Mouse (Mus musculus) forebrain, embryonic 14.5 days (tissue): ENCODE measurements at regions not wholly inside any gene's neighbourhood (a gene's known extent, or its start where the extent isn't known, plus 50 kb on each side); places are given as distances from the start of the nearest gene placed in this dataset.

Source experiments
- ATAC-seq: fragments of 200-750 bp; cut with Nextera tagmentation; 2 replicates; pipeline ENCODE4 v1.8.0; 2017; ENCODE audit warnings: mild to moderate bottlenecking, moderate library complexity
- DNase-seq: peaks from one replicate; pipeline ENCODE4 v3.0.0-alpha.2; 2015; ENCODE audit warnings: low spot score
- H3K27ac ChIP-seq: fragments of 300-500 bp; sonication (generic); 2 replicates; pipeline ENCODE4 v1.5.1; 2014; ENCODE audit warnings: low read depth, mild to moderate bottlenecking, control low read depth, low read length, moderate library complexity
- H3K27me3 ChIP-seq: fragments of 300-500 bp; sonication (generic); replicated peaks from 2 replicates; pipeline ENCODE4 v1.6.1; 2014; ENCODE audit warnings: low read length, control low read depth, mixed read lengths; ENCODE audit not compliant: control insufficient read depth, insufficient read depth
- H3K36me3 ChIP-seq: fragments of 300-500 bp; sonication (generic); 2 replicates; pipeline ENCODE4 v1.6.1; 2014; ENCODE audit warnings: low read length, control low read depth; ENCODE audit not compliant: control insufficient read depth, insufficient read depth
- H3K4me1 ChIP-seq: fragments of 300-500 bp; sonication (generic); 2 replicates; pipeline ENCODE4 v1.6.1; 2014; ENCODE audit warnings: antibody characterized with exemption, low read length, control low read depth; ENCODE audit not compliant: control insufficient read depth, insufficient read depth
- H3K4me2 ChIP-seq: fragments of 300-500 bp; sonication (generic); 2 replicates; pipeline ENCODE4 v1.6.1; 2014; ENCODE audit warnings: mild to moderate bottlenecking, control low read depth, low read length
- H3K4me3 ChIP-seq: fragments of 300-500 bp; sonication (generic); 2 replicates; pipeline ENCODE4 v1.5.1; 2014; ENCODE audit warnings: low read depth, low read length, control low read depth
- H3K9ac ChIP-seq: fragments of 300-500 bp; sonication (generic); 2 replicates; pipeline ENCODE4 v1.6.1; 2014; ENCODE audit warnings: mild to moderate bottlenecking, low read length, control low read depth, moderate library complexity
- H3K9me3 ChIP-seq: fragments of 300-500 bp; sonication (generic); replicated peaks from 2 replicates; pipeline ENCODE4 v1.6.1; 2016; ENCODE audit warnings: low read length, control low read depth, mixed read lengths; ENCODE audit not compliant: control insufficient read depth
- WGBS: fragments of 180-500 bp; shearing (Covaris S2); extraction: QIAGEN DNeasy Blood & Tissue Kit; methylation state at CpG from one replicate; pipeline ENCODE4 v1.1.7; 2014; 5-methylcytosine and 5-hydroxymethylcytosine counted together

GRCm38 (mm10) chr7:73019764-73020354 is 355.4 kb upstream of the Rgma start:
- H3K4me2 ChIP-seq, result no peak overlapping the region
- no peak for ATAC-seq
- no peak overlapping the region for H3K9ac ChIP-seq
- no peak overlapping the region for H3K4me3 ChIP-seq
- no peaks in the 10 kb centered on the region for H3K4me1 ChIP-seq
- no peak for DNase-seq
- WGBS, result 41% methylated on average over 1 of the region's 1 CpGs
- H3K27me3 ChIP-seq, result no peaks in the 10 kb centered on the region
- no peaks in the 10 kb centered on the region for H3K9me3 ChIP-seq
- H3K27ac ChIP-seq, result no peak overlapping the region
- no peaks in the 10 kb centered on the region for H3K36me3 ChIP-seq

DNA sequence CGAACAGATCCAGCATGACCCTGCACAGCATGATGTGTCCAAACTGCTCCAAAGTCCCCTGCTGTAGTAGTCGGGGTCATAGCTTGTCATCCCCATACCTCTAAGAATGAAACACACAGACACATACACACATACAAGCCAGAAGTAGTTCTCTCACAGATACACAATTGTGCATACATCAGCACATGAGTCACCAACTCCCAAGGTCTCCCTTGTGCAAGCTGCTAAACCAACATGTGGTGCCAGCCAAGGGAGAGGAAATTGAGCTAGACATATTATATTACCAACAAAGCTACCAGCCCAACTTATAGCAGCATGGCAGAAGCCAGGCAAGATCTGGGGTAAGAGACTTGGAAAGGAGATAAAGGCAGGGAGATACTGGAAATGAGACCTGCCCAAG is 353.5 kb upstream of the Rgma start:
- no peaks in the 10 kb centered on the region for H3K27me3 ChIP-seq
- no peak for DNase-seq
- 93% methylated on average over 2 of the region's 2 CpGs for WGBS

DNA sequence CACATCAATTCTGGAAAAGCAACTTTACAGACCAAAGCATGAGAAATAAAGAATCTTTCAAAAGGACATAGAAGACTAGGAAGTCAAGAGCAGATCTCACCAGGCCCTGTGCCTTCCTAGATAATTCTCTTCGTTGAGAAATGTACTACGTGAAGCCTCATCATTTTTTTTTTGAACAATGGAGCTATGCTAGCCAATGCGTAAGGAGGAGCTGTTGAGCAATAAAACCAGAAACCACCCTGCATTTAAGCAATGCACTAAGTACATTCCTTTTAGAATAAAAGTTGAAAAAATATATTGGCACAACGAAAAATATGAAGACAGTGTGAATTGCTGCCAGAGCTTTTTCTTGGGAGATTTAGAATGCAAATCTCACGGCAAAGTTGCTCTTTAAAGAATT is 349.7 kb upstream of the Rgma start:
- H3K27me3 ChIP-seq, result no peaks in the 10 kb centered on the region
- H3K27ac ChIP-seq, result no peak overlapping the region
- peak; percentile 11 for DNase-seq
- ATAC-seq, result no peak
- no peaks in the 10 kb centered on the region for H3K4me1 ChIP-seq
- H3K4me2 ChIP-seq, result no peak overlapping the region
- H3K4me3 ChIP-seq, result no peak overlapping the region
- H3K36me3 ChIP-seq, result no peaks in the 10 kb centered on the region
- no peaks in the 10 kb centered on the region for H3K9me3 ChIP-seq
- H3K9ac ChIP-seq, result no peak overlapping the region
- 81% methylated on average over 5 of the region's 5 CpGs for WGBS

More for the DNA sequence above, 353.5 kb upstream of the Rgma start:
- Histone ChIP-seq H3K27ac (no peak overlapping the region), H3K9me3 (no peaks in the 10 kb centered on the region), H3K4me3 (no peak overlapping the region), H3K9ac (no peak overlapping the region), H3K36me3 (no peaks in the 10 kb centered on the region), H3K4me1 (no peaks in the 10 kb centered on the region), H3K4me2 (no peak overlapping the region)
- ATAC-seq, result no peak

DNA sequence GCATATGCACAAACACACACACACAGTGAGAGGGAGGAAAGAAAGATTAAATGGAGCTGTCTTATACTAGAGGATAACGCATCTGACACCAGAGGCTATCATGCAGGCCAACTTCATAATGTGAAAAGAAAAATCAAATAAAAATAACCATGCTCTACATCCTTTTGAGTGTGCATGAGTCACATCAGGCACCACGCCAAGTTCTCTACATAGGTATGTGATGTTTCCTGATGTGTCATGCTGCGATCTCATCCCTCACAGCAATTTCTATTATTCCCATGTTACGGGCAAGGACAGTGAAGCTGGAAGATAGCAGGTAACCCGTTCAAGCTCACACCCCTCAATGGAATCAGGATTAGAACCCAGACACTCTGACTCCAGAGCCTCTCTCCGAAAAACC is 346.4 kb upstream of the Rgma start:
- Histone ChIP-seq H3K9ac (no peak overlapping the region), H3K4me2 (no peak overlapping the region), H3K36me3 (no peaks in the 10 kb centered on the region), H3K27ac (no peak overlapping the region), H3K4me1 (no peaks in the 10 kb centered on the region), H3K27me3 (no peaks in the 10 kb centered on the region), H3K4me3 (no peak overlapping the region), H3K9me3 (no peaks in the 10 kb centered on the region)
- 90% methylated on average over 6 of the region's 6 CpGs for WGBS
- DNase-seq, result no peak
- no peak for ATAC-seq

- Histone ChIP-seq H3K4me2 (no peak overlapping the region), H3K4me3 (no peak overlapping the region), H3K9me3 (no peaks in the 10 kb centered on the region), H3K9ac (no peak overlapping the region), H3K36me3 (no peaks in the 10 kb centered on the region), H3K27me3 (no peaks in the 10 kb centered on the region), H3K4me1 (no peaks in the 10 kb centered on the region), H3K27ac (no peak overlapping the region)
- ATAC-seq, result no peak
- DNase-seq, result no peak
- WGBS, result 88% methylated on average over 5 of the region's 5 CpGs
These were observed 343.9 kb upstream of the Rgma start for GRCm38 (mm10) chr7:73031407-73031806.

GRCm38 (mm10) chr7:73032316-73032980 is 342.9 kb upstream of the Rgma start:
- ATAC-seq, result 0 out of 2 replicates have a peak, but pooled peaks have one; percentile 18
- Histone ChIP-seq H3K9me3 (no peaks in the 10 kb centered on the region), H3K4me2 (no peak overlapping the region), H3K27me3 (no peaks in the 10 kb centered on the region), H3K36me3 (no peaks in the 10 kb centered on the region), H3K27ac (0 out of 2 replicates have a peak overlapping the region, but pooled peaks have one; percentile 6), H3K4me3 (no peak overlapping the region), H3K4me1 (no peaks in the 10 kb centered on the region), H3K9ac (no peak overlapping the region)
- peak; percentile 13 for DNase-seq
- 82% methylated on average over 23 of the region's 23 CpGs for WGBS

- no peak overlapping the region for H3K4me3 ChIP-seq
- no peak overlapping the region for H3K9ac ChIP-seq
- peak; percentile 45 for DNase-seq
- no peaks in the 10 kb centered on the region for H3K9me3 ChIP-seq
- ATAC-seq, result no peak
- no peak overlapping the region for H3K4me2 ChIP-seq
- 61% methylated on average over 20 of the region's 20 CpGs for WGBS
- H3K4me1 ChIP-seq, result no peaks in the 10 kb centered on the region
- no peaks in the 10 kb centered on the region for H3K27me3 ChIP-seq
- H3K27ac ChIP-seq, result no peak overlapping the region
- H3K36me3 ChIP-seq, result no peaks in the 10 kb centered on the region
These were observed 338.3 kb upstream of the Rgma start for GRCm38 (mm10) chr7:73036801-73037555.

DNA sequence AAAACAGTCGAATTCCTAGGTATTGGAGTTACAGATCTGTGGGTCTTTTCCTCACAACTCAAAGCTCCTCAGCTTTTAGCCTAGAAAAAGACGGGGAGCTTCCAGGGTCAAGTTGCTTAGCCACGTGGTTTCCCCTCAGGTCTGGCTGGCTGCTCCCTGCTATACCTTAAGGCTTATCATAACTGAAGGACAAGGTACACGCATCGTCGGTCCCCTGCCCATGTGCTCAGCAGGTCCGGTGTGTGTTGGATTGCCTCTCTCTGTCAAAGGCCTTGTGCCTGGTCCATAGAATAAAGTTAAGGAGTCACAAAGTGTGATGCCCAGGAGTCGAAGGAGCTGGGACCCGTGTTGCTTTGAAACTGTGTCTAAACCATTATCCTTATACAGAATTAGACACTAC is 337.7 kb upstream of the Rgma start:
- no peak for DNase-seq
- Histone ChIP-seq H3K9me3 (no peaks in the 10 kb centered on the region), H3K36me3 (no peaks in the 10 kb centered on the region)

GRCm38 (mm10) chr7:73039921-73040320 is 335.4 kb upstream of the Rgma start:
- no peaks in the 10 kb centered on the region for H3K36me3 ChIP-seq
- no peaks in the 10 kb centered on the region for H3K9me3 ChIP-seq
- no peak for ATAC-seq
- no peak for DNase-seq
- 91% methylated on average over 4 of the region's 4 CpGs for WGBS
- H3K27ac ChIP-seq, result no peak overlapping the region
- H3K4me2 ChIP-seq, result no peak overlapping the region
- H3K4me3 ChIP-seq, result no peak overlapping the region
- H3K4me1 ChIP-seq, result no peaks in the 10 kb centered on the region
- H3K27me3 ChIP-seq, result no peaks in the 10 kb centered on the region
- no peak overlapping the region for H3K9ac ChIP-seq

More for the DNA sequence above, 337.7 kb upstream of the Rgma start:
- H3K4me3 ChIP-seq, result no peak overlapping the region
- 95% methylated on average over 9 of the region's 9 CpGs for WGBS
- no peaks in the 10 kb centered on the region for H3K4me1 ChIP-seq
- ATAC-seq, result no peak
- H3K4me2 ChIP-seq, result no peak overlapping the region
- H3K27ac ChIP-seq, result no peak overlapping the region
- H3K27me3 ChIP-seq, result no peaks in the 10 kb centered on the region
- no peak overlapping the region for H3K9ac ChIP-seq
